In the genomic region with DNA sequence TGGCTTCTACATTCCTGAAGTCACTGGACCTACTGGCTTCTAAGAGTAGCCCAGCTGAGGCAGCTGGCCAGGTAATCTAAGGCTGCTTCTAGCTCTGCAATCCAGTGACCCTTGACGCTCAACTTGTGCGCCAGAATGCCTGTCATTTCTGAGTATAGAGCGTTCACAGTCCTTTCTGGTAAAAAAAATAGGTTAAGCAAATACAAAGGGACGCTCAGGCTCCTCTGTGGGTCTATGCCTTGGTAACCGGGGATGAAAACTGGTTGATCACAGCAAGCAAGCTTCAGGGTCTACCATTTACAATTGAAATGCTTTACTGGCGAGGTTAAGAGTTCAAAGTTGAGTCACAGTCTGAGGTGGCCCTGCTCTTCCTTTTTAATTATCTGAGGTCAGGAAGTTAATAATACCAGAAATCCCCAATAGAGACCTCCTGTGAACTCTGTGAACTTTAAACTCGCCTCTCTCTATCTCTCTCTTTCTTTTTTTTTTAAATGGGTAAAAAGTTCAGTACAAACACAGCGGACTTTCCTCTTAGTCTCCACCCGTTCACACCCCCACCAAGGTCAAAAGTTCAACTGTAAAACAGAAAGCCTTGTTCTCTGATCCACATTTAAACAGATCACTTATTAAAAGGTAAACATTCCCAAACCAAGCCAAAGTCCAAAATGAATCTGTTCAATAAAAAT, we compare ENCODE assay signal across 10 mouse cellular contexts.
DNase-seq lines count a peak whose midpoint lies in the region; ATAC-seq and TF ChIP-seq lines count a peak whose summit lies in the region.
"Had no signal": no experiment of that assay in that cellular context is flagged by ENCODE, and none has a peak within 500 bp of the region (broad histone marks: within the 10 kb centered on the region; RNA-seq: fewer than 3 reads in every experiment).

No protein-coding gene starts in this region.

- no peak overlapping the region for H3K9ac ChIP-seq in lung, embryonic 14.5 days
- H3K9ac ChIP-seq: neural tube, embryonic 12.5 days had no signal

- no peaks in the 10 kb centered on the region for H3K36me3 ChIP-seq in lung, embryonic 14.5 days (ENCODE audit: insufficient read depth)
- H3K36me3 ChIP-seq: neural tube, embryonic 12.5 days had no signal

- H3K27me3 ChIP-seq in lung, embryonic 14.5 days (ENCODE audit: insufficient read depth, low read length), result no peaks in the 10 kb centered on the region
- H3K27me3 ChIP-seq: neural tube, embryonic 12.5 days had no signal

- no peak for TF ChIP-seq CTCF in lung, embryonic 14.5 days (IDR thresholded peaks at IDR 0.05; ENCODE audit: low read depth)

- DNase-seq in 416B (ENCODE audit: low read depth) (peak; percentile 52), R1 (ENCODE audit: low read depth, low spot score) (peak; percentile 77)
- peak; percentile 85 to 90 for DNase-seq in kidney, adult 8-10 months
- DNase-seq in lung, embryonic 14.5 days, result peak; percentile 48
- no peak for DNase-seq in urinary bladder, adult 18-20 months (ENCODE audit: low spot score in 2 of 2)
- DNase-seq in natural killer cell, adult 2 months (ENCODE audit: low spot score in 2 of 2), result no peak
- no peak for DNase-seq in frontal cortex, postnatal 14 days (ENCODE audit: low spot score in 2 of 2)
- DNase-seq: thymus, postnatal 14 days had no signal

- 19% methylated on average over 9 of the region's 9 CpGs for WGBS in lung, embryonic 14.5 days

- H3K4me2 ChIP-seq in lung, embryonic 14.5 days, result 0 out of 2 replicates have a peak overlapping the region, but pooled peaks have one; percentile 29
- H3K4me2 ChIP-seq: neural tube, embryonic 12.5 days had no signal

- peaks cover 8% of the 10 kb centered on the region; the same call in 1 of the 2 replicates for H3K4me1 ChIP-seq in lung, embryonic 14.5 days (ENCODE audit: insufficient read depth)
- H3K4me1 ChIP-seq: neural tube, embryonic 12.5 days had no signal

- ATAC-seq in lung, embryonic 14.5 days (ENCODE audit: insufficient read depth), result 0 out of 2 replicates have a peak, but pooled peaks have one; percentile 15
- ATAC-seq in erythroid progenitor cell, adult 5-6 weeks (replicated peaks; ENCODE audit: low FRiP score, poor library complexity, severe bottlenecking), result no peak

- no peaks in the 10 kb centered on the region for H3K9me3 ChIP-seq in lung, embryonic 14.5 days (ENCODE audit: low read depth, low read length)
- H3K9me3 ChIP-seq: neural tube, embryonic 12.5 days had no signal

- H3K4me3 ChIP-seq in lung, embryonic 14.5 days (ENCODE audit: low read depth, low read length), result no peak overlapping the region
- H3K4me3 ChIP-seq: neural tube, embryonic 12.5 days had no signal

- H3K27ac ChIP-seq in lung, embryonic 14.5 days (ENCODE audit: low read depth), result no peak overlapping the region
- H3K27ac ChIP-seq: neural tube, embryonic 12.5 days had no signal

Comparison
In these comparisons a context has a peak if more than half of its experiments do, and no peak if none do; other contexts are left out.
1. DNase-seq: peak in 416B (single experiment), R1 (single experiment), kidney, adult 8-10 months (2 of 2) and lung, embryonic 14.5 days (single experiment); none in urinary bladder, adult 18-20 months (0 of 2), natural killer cell, adult 2 months (0 of 2) and frontal cortex, postnatal 14 days (0 of 2).